Mouse (Mus musculus) liver, adult (tissue): ENCODE measurements at regions not wholly inside any gene's neighbourhood (a gene's known extent, or its start where the extent isn't known, plus 50 kb on each side); places are given as distances from the start of the nearest gene placed in this dataset.

Source experiments
- GATA4 ChIP-seq: IDR thresholded peaks from 2 replicates; pipeline ENCODE4 v1.6.1; 2014; ENCODE audit warnings: mild to moderate bottlenecking, low read length; ENCODE audit not compliant: insufficient replicate concordance

DNA sequence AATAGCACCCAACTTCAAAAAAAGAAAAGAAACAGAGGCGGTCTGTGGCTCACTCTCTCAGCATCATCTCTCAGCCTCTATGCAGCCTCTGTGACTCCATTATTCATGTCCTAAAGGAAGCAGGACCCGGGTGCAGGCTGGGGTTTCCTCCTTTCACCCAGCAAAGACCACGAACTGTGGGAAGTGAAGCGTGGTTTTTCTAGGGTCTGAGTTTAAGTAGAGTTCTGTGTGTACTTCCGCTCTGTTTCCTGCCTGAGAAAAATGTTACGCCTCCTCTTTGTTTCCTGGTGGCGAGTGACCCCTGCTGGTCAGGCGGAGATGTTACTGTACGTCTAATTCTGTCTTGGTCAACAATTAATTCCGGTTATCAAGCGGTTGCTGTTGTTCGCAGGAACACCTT is 366.9 kb downstream of the Rapgef2 start:
- no peak for TF ChIP-seq GATA4

DNA sequence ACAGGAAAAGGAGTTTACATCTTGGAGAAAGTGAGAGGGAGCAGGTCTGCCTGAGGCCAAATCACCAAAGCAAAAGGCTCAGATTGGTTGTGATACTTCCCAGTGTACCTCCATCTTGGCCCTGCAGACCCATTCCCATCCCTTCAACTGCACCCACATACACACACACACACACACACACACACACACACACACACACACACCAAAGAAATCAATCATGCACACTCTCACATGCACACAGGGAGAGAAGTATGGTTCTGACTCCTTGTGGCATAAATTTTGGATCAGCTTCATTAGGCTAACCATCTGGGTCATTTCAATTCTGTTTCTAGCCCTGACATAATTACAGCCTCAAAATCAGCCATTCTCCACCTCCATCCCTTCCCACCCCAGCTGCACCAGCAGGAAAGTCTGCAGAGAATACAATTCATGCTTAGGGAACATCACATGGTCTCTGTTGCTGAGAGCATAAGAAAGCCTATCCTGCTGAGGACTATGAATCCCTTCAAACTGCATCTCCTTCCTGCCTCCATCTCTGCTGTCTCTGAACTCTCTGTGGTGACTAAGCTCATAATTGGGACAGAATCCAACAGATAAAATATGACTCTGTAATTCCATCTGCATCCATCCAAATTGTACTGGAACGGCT is 378.0 kb downstream of the Rapgef2 start:
- no peak for TF ChIP-seq GATA4

DNA sequence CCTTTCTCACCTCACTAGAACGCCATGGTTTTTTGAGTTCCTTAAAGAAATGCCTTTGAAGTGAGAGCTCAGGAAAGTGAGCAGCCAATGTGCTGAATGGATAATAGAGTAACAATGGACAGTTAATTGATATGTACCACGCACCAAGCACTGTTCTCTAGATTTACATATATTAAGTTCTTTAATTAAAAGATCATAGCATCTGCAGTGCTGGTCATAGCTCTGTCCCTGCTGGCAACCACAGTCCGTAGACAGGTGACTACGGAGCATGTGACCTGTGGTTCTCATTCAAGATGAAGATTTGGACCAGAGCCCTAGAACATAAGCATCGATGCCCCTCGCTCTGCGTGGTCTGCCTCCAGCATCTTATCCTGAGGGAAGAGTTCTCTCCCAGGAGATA is 378.5 kb downstream of the Rapgef2 start:
- TF ChIP-seq GATA4: no peak

DNA sequence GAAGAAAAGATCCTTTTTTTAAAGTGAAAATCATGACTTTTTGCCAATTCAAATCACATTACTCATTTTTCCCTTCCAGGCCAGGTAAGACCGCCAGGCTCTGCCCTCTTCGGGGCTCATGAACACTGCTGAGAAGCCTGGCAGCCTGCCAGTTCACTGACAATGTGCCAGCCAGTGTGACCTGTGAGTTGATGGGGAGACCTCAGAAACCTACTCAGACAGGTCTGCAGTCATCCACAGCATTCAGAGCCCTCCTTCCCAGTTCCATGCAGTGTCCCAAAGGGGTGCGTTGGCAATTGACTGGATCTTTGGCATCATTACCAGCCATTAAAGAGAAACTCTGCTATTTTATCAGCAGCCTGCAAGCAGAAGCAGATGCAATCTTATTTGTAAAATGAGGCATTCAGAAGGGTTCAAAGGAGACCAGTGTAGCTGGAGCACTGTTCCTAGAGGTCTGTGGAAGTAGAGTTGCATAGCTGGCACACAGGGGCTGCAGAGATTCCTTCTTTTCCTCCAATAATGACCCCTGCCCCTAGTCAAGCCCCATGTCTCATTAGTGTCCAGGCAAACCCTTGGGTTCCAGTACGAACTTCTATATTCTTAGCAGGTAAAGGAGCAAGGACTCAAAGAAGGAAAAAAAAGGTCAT is 384.4 kb downstream of the Rapgef2 start:
- no peak for TF ChIP-seq GATA4

DNA sequence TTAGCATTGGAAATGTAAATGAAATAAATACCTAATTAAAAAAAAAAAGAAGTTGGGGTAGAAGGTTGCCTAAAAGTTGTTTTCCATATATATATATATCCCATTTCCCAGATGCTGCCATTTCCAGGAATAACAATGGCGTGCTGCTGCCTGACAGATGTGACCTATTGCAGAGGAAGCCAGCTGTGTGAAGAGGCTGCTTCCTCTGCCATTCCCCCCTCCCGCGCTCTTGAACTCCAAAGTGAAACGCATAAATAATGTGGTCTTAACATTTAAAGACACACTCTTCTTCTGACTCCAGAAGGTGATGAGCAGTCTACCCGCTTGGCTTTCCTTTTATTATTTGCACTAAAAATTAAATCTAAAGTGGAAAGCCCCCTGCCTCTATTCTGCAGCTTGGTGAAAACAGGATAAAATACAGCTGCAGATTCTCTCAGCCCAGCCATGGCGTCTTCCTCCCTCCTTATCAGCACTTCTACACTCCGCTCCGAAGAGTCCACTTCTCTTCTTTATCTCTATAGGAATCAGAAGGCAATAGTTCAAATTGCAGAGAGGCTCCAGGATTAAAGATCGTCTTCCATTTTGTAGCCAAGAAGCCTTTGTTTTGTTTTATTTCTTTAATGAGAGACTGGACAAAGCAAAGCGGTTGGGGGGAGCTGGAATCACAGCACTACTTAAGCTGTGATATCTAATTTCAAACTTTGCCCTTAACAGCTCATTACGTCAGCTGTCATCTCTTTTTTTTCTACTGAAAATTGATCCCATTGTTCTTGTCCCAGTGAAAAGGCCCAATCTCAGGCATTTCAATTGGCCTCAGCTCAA is 385.1 kb downstream of the Rapgef2 start:
- TF ChIP-seq GATA4: no peak

DNA sequence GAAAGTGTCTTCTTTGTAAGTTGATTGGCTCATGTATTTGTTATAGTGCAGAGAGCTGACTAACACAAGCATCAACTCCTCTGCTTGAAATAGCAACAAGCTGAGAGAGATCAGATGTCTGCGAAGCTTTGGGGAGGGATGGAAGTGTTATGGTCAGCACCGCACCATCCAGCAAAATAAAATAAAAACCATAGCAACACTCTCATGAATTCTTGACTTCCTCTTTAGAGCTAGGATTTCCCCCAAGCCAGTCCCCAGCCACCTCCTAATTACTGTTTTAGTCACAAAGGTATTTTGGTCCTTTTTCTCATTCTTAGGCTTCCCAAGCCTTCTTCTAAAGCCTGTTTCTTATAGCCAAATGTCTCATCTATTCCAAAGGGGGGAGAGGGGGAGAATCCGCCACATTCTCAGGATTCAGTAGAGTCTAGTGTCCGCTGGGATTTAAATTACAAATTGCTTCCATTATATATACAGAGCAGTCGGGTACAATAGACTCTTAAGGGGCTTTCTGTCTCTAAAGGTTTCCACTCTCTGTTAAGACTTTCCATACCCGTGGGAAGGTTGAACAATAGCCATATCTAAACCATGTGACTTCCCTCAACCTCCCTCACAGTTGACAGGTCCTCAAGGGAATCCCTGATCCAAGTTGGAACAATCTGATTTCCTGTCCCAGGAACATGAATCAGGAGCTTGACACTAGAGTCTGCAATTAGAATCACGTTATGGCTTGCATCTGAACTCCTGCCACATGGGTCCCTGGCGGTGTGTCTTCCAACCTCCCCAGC is 386.7 kb downstream of the Rapgef2 start:
- TF ChIP-seq GATA4: no peak

DNA sequence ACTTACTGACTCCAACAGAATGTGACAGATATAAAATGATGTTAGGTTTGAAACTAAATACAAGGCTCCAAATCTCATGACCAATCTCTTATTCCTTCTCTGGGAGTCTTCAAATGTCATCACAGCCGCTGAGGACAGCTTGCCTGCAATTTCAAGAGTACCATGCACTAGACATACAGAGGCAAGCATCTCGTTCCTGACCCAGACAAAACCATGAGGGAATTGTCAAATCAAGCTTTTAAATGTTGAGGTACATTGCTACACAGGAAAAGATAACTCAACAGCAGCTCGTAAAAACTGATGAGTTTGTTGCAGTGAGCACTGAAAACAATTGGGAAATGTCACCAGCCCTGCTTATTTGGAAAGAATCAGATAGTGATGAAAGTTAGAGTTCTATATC is 397.0 kb downstream of the Rapgef2 start:
- TF ChIP-seq GATA4: no peak

DNA sequence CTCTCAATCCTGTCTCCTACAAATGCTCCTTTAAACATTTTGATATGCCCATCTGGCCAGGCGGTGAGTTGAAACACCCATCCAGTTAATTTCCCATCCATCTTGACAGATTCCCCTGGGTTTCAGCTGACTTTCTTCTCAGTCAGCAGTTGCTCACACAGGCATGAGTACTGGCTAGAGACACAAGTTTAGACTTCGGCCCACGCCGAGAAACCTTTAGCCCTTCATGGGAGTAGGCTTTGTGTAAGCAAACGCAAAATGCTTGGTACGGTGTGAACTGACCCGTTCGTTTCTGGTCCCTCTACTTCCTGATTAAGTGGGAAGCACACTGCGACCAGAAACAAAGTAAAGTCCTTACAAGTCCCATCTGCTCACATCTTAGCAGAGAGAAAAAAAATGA is 401.6 kb downstream of the Rapgef2 start:
- no peak for TF ChIP-seq GATA4

DNA sequence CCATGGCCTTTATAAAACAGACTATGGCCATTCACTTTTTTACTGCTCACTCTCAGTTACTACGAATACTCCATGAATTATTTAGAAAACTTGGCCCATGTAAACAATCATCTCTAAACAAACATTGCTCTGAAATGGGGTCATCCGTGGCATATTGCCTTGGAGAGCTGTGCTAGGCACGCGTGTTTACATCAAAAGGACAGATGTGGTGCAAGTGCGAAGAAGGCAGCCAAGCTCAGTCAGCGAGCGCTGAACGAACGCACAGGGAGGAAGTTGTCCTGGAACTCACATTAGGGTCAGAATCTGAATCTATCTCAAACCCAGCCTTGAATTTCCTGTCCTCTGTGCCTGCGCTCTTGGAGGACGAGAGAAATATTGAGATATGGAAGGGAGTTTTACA is 402.3 kb downstream of the Rapgef2 start:
- TF ChIP-seq GATA4: no peak

DNA sequence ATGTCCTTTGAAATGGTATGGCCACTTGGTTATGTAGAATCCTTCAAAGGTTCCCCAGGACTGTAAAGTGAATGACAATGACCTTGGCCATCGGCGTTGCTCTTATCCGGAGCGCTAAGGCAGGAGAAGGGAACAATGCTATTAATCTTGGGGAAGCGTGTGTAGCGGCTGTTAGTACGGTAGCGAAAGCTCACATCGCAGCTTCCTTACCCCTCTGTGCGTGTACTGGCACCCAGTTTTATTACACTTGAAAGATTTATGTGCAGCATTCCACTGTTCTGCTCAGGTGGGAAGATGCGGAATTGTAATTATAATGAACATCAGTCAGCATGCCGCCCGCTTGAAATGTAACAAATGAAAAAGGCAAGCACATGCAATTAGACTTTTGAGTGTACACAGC is 406.2 kb downstream of the Rapgef2 start:
- no peak for TF ChIP-seq GATA4

DNA sequence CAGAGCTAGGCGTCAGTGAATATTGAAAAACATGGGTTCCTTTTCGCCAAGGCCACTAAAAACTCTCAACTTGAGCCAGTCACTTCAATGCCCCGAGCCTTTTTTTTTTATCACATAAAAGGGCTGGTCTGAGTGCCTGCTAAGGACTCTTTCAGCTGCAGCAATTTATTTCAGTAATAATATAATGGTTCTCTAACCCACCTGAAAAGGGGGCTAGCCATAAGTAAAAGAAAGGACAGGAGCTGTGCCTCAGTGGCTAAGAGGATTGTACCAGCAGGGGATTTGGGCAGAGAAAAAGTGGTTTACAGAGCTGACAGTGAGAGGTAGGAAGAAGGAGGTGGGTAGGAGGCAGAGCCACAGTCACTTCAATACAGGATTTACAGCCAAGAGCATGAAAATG is 409.0 kb downstream of the Rapgef2 start:
- no peak for TF ChIP-seq GATA4

DNA sequence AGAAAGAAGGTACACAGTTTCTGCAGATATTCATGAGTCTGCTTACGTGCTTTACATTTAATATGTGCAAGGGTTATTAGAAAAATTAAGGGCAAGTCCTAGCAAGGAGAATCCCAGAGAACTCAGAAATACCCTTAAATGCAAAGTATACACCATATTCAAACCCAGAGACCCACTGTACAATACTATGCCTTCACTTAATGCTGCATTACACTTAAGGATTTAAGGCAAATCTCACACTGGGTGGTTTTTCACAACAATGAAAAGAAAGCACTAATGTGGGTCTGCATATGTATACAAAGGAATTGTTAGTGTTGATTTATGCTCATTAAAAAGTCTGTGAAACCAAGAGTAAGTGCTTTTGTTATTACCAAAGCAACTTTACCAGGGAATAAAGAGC is 419.4 kb downstream of the Rapgef2 start:
- no peak for TF ChIP-seq GATA4

DNA sequence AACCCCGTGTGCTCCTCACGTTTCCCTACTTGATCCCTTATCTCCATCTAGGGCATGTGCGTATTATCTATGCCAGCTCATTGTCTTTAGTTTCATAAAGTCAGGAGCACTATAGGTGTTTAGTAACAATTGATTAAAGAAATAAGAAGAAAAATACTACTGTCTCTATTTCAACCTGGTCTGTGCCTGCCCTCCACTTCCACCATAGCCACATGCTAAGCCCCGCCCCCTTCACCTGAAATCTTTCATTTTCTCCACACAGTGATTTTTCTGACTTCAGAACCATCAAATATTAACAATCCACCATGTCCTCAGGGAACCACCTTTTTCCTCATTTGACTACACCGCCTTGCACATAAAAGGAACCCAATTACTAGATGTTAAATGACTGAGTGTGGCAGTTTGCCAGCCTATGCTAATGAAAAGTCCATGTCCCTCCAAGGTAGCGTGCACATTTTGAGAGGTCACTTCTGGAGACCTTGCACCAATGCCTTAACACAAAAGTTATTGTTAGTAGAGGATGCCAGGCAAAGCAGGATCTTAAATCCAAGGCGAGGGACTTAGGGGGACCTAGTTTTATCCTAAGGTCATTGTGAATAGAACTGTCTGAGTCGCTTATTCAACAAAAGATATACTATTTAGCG is 420.1 kb downstream of the Rapgef2 start:
- no peak for TF ChIP-seq GATA4

DNA sequence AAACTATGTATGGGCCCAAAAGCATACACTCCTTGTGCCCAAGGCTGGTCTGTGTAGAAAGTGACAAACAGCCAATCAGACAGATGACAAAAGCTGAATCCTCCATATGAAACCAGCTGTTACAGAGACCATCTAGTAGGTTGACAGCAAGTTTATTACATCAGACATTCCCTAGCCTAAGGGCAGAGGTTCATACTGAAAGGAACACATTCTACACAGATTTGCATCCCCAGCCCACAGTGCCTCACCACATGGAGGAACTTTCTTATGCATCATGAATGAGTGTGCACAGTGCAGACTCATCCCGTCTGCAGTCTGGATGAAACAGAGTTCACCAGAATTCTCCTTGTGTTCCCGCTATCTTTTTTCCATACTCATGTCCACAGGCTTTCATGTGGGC is 423.3 kb downstream of the Rapgef2 start:
- TF ChIP-seq GATA4: no peak
